Mouse (Mus musculus): ENCODE data around the gene Alg12.
A peak's percentile ranks its signal among the peaks of the same experiment; 100 is the strongest.
"Not testable (repeated sequence)": the region's sequence is repeated elsewhere in the genome, so short reads cannot be mapped to it uniquely, and the experiment has no call there.

Alg12 gene

GRCm38 (mm10) chr15:88831482-88831881 lies 12.4 kb upstream of the Alg12 start:
- DNase-seq (ENCODE audit: low spot score), result peak; percentile 64

- DNase-seq (ENCODE audit: low spot score), result no peak
Observed at GRCm38 (mm10) chr15:88830696-88831095, 11.6 kb upstream of the Alg12 start.

- DNase-seq (ENCODE audit: low spot score), result no peak
Observed at GRCm38 (mm10) chr15:88829791-88830440, 10.8 kb upstream of the Alg12 start.

GRCm38 (mm10) chr15:88828800-88829705 lies 9.9 kb upstream of the Alg12 start:
- peak; percentile 89 for DNase-seq (ENCODE audit: low spot score)

- DNase-seq (ENCODE audit: low spot score), result peak; percentile 76
Observed at GRCm38 (mm10) chr15:88827991-88828799, 9.1 kb upstream of the Alg12 start.

- DNase-seq (ENCODE audit: low spot score), result no peak
Observed at GRCm38 (mm10) chr15:88827466-88827865, 8.3 kb upstream of the Alg12 start.

- no peak for DNase-seq (ENCODE audit: low spot score)
Observed at GRCm38 (mm10) chr15:88823376-88823775, 4.3 kb upstream of the Alg12 start.

GRCm38 (mm10) chr15:88822513-88822912 lies 3.4 kb upstream of the Alg12 start:
- DNase-seq (ENCODE audit: low spot score), result no peak

- no peak for DNase-seq (ENCODE audit: low spot score)
Observed at GRCm38 (mm10) chr15:88821403-88821802, 2.3 kb upstream of the Alg12 start.

- DNase-seq (ENCODE audit: low spot score), result peak; percentile 35
Observed at GRCm38 (mm10) chr15:88819906-88820303, 787 bp upstream of the Alg12 start.

GRCm38 (mm10) chr15:88815196-88815700 lies 3.9 kb downstream of the Alg12 start:
- no peak for DNase-seq (ENCODE audit: low spot score)

- no peak for DNase-seq (ENCODE audit: low spot score)
Observed at GRCm38 (mm10) chr15:88814411-88815047, 4.6 kb downstream of the Alg12 start.

GRCm38 (mm10) chr15:88813873-88814272 lies 5.2 kb downstream of the Alg12 start:
- DNase-seq (ENCODE audit: low spot score), result not testable (repeated sequence)

GRCm38 (mm10) chr15:88813262-88813661 lies 5.9 kb downstream of the Alg12 start:
- DNase-seq (ENCODE audit: low spot score), result no peak

- DNase-seq (ENCODE audit: low spot score), result no peak
Observed at GRCm38 (mm10) chr15:88810369-88810768, 8.7 kb downstream of the Alg12 start.

GRCm38 (mm10) chr15:88808121-88808520 lies 11.0 kb downstream of the Alg12 start:
- DNase-seq (ENCODE audit: low spot score), result no peak

GRCm38 (mm10) chr15:88802348-88802747 lies 16.8 kb downstream of the Alg12 start:
- DNase-seq (ENCODE audit: low spot score), result no peak

GRCm38 (mm10) chr15:88801903-88802302 lies 17.2 kb downstream of the Alg12 start:
- no peak for DNase-seq (ENCODE audit: low spot score)

GRCm38 (mm10) chr15:88800921-88801354 lies 18.2 kb downstream of the Alg12 start:
- DNase-seq (ENCODE audit: low spot score), result no peak

- no peak for DNase-seq (ENCODE audit: low spot score)
Observed at GRCm38 (mm10) chr15:88799950-88800371, 19.2 kb downstream of the Alg12 start.

GRCm38 (mm10) chr15:88794729-88795128 lies 24.4 kb downstream of the Alg12 start:
- not testable (repeated sequence) for DNase-seq (ENCODE audit: low spot score)

Measured in MN1 (cell line).